Mouse (Mus musculus): ENCODE results near the gene C8b. TPM values are rescaled to one million over a fixed set of nuclear protein-coding genes. Genes with fewer than 3 reads are reported as not detected.

C8b gene
- polyA plus RNA-seq, 1 experiment from 2014 or later: not detected

- 57% methylated on average over 4 of the region's 4 CpGs for WGBS
- Histone ChIP-seq H3K4me2 (ENCODE audit: low read depth, low read length, severe bottlenecking) (no peak overlapping the region), H3K9ac (ENCODE audit: low read length) (no peak overlapping the region), H3K4me1 (replicated peaks; ENCODE audit: control insufficient read depth, insufficient read depth, low read length) (no peaks in the 10 kb centered on the region), H3K27me3 (ENCODE audit: control insufficient read depth, insufficient read depth, low read length) (no peaks in the 10 kb centered on the region), H3K9me3 (ENCODE audit: control insufficient read depth, low read length) (no peaks in the 10 kb centered on the region), H3K36me3 (ENCODE audit: control insufficient read depth, insufficient read depth, low read length) (no peaks in the 10 kb centered on the region), H3K27ac (ENCODE audit: low read depth, low read length) (no peak overlapping the region), H3K4me3 (ENCODE audit: low read depth, low read length) (no peak overlapping the region)
- DNase-seq (ENCODE audit: low spot score): peak; percentile 18
- no peak for ATAC-seq (replicated peaks; ENCODE audit: low FRiP score)
Observed at GRCm38 (mm10) chr4:104843546-104843945, 77.4 kb downstream of the C8b start.

Other genes with a start within 250 kb of the C8b start
- not detected in 2 replicates for gene Gm17662, start 91.0 kb downstream of the C8b start, polyA plus RNA-seq (2014; fragmentation: Nextera tagmentation; extraction: Ambion mirVana)
- gene C8a, start 110.1 kb downstream of the C8b start, polyA plus RNA-seq (2014; fragmentation: Nextera tagmentation; extraction: Ambion mirVana): not detected in 2 replicates
- gene Fyb2, start 147.1 kb downstream of the C8b start, polyA plus RNA-seq (2014; fragmentation: Nextera tagmentation; extraction: Ambion mirVana): 0.17 TPM in 1 of 2 replicates, not detected in the other